Mouse (Mus musculus): ENCODE data around the gene Pecr. TPM values are rescaled to one million over a fixed set of nuclear protein-coding genes. Genes with fewer than 3 reads are reported as not detected.
"Not testable (repeated sequence)": the region's sequence is repeated elsewhere in the genome, so short reads cannot be mapped to it uniquely, and the experiment has no call there.

The Pecr gene
- polyA plus RNA-seq, 1 experiment from 2014 or later, result 15.6 TPM

- no peak for DNase-seq (ENCODE audit: low spot score)
Measured at GRCm38 (mm10) chr1:72237007-72237775, 46.9 kb downstream of the Pecr start.

GRCm38 (mm10) chr1:72236363-72237006, 47.6 kb downstream of the Pecr start:
- peak; percentile 14 for DNase-seq (ENCODE audit: low spot score)

- not testable (repeated sequence) for DNase-seq (ENCODE audit: low spot score)
Measured at GRCm38 (mm10) chr1:72232592-72232991, 51.5 kb downstream of the Pecr start.

GRCm38 (mm10) chr1:72228974-72229373, 55.1 kb downstream of the Pecr start:
- no peak for DNase-seq (ENCODE audit: low spot score)

GRCm38 (mm10) chr1:72227546-72227945, 56.6 kb downstream of the Pecr start:
- DNase-seq (ENCODE audit: low spot score), result no peak

GRCm38 (mm10) chr1:72226887-72227481, 57.1 kb downstream of the Pecr start:
- no peak for DNase-seq (ENCODE audit: low spot score)

- peak; percentile 48 for DNase-seq (ENCODE audit: low spot score)
Measured at GRCm38 (mm10) chr1:72226172-72226886, 57.8 kb downstream of the Pecr start.

GRCm38 (mm10) chr1:72225720-72226171, 58.4 kb downstream of the Pecr start:
- DNase-seq (ENCODE audit: low spot score), result peak; percentile 87

- no peak for DNase-seq (ENCODE audit: low spot score)
Measured at GRCm38 (mm10) chr1:72225054-72225718, 58.9 kb downstream of the Pecr start.

- DNase-seq (ENCODE audit: low spot score), result peak; percentile 24
Measured at GRCm38 (mm10) chr1:72220008-72220407, 64.1 kb downstream of the Pecr start.

- no peak for DNase-seq (ENCODE audit: low spot score)
Measured at GRCm38 (mm10) chr1:72219116-72219515, 65.0 kb downstream of the Pecr start.

GRCm38 (mm10) chr1:72218626-72219025, 65.5 kb downstream of the Pecr start:
- no peak for DNase-seq (ENCODE audit: low spot score)

GRCm38 (mm10) chr1:72216761-72217160, 67.4 kb downstream of the Pecr start:
- DNase-seq (ENCODE audit: low spot score), result no peak

GRCm38 (mm10) chr1:72215174-72215573, 68.9 kb downstream of the Pecr start:
- DNase-seq (ENCODE audit: low spot score), result no peak

GRCm38 (mm10) chr1:72214470-72214961, 69.6 kb downstream of the Pecr start:
- no peak for DNase-seq (ENCODE audit: low spot score)

GRCm38 (mm10) chr1:72213954-72214353, 70.2 kb downstream of the Pecr start:
- no peak for DNase-seq (ENCODE audit: low spot score)

GRCm38 (mm10) chr1:72211701-72212699, 72.1 kb downstream of the Pecr start, which contains the start of gene Mreg:
Gene Mreg, minus strand, starts transcription at chr1:72212307.
- peak; percentile 39 for DNase-seq (ENCODE audit: low spot score)

GRCm38 (mm10) chr1:72210803-72211679, 73.1 kb downstream of the Pecr start:
- no peak for DNase-seq (ENCODE audit: low spot score)
